Mouse (Mus musculus): Measurements from ENCODE around the gene Fli1. TPM values are rescaled to one million over a fixed set of nuclear protein-coding genes. Genes with fewer than 3 reads are reported as not detected.

The Fli1 gene
- total and polyA plus RNA-seq, 2 experiments = 1.6 to 3.0 TPM

DNA sequence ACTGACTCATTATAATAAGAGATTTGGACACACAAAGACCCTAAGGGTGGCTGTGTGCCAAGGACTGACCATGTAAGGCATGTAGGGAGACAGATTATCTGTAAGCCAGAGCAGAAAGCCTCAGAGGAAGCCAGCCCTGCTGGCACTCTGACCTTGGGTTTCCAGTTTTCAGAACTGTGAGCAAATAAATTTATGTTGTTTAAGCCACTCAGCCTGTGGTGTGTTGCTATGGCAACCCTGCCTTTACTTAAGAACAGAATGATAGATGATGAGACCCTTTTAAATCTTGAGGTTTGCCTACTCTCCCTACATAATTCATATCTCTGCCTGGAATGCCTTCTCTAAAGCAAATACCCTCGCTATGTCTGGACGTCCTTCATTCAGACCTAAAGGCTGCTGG lies 64.6 kb downstream of the Fli1 start:
- Histone ChIP-seq H3K27ac (replicated peaks; ENCODE audit: insufficient read depth, low read depth, low read length) (no peak overlapping the region; the same call in 1 of the 2 replicates), H3K27me3 (ENCODE audit: control insufficient read depth, insufficient read depth, low read length) (no peaks in the 10 kb centered on the region), H3K4me1 (ENCODE audit: control insufficient read depth, insufficient read depth, low read length) (peaks cover 2% of the 10 kb centered on the region), H3K79me2 (ENCODE audit: control insufficient read depth, insufficient read depth, low read length) (peaks cover 2% of the 10 kb centered on the region; the same call in 1 of the 2 replicates), H3K4me3 (ENCODE audit: insufficient read depth, low read depth, low read length) (no peak overlapping the region), H3K9ac (ENCODE audit: low read depth, low read length) (no peak overlapping the region), H3K36me3 (ENCODE audit: control insufficient read depth, insufficient read depth, low read length) (no peaks in the 10 kb centered on the region)
- 33% methylated on average over 2 of the region's 2 CpGs for WGBS
- DNase-seq (ENCODE audit: extremely low read depth, low read depth, low spot score) = no peak
- no peak for TF ChIP-seq POLR2A (IDR thresholded peaks at IDR 0.05; ENCODE audit: extremely low read depth, insufficient read depth, low read length)
- TF ChIP-seq CTCF (IDR thresholded peaks at IDR 0.05; ENCODE audit: low read depth, low read length) = no peak

DNA sequence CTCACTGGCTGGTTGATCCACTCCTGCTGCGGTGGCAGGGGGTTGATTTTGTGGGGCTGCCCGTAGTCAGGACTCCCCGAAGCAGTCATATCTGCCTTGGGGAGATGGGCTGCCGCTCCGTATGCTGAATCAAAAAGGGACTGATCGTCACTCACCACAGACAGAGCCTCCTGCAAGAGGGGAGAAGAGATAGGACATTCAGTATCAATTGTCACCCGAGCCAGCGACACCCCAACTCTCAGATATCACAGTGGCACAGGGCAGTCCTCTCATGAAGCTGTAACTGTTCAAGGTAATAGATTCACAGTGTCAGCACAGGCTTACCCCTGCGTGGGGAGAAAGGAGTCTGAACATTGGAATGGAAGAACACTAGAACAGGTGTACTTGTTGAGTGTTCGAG lies 66.1 kb downstream of the Fli1 start:
- Histone ChIP-seq H3K4me1 (ENCODE audit: control insufficient read depth, insufficient read depth, low read length) (peaks cover 2% of the 10 kb centered on the region), H3K36me3 (ENCODE audit: control insufficient read depth, insufficient read depth, low read length) (no peaks in the 10 kb centered on the region), H3K79me2 (ENCODE audit: control insufficient read depth, insufficient read depth, low read length) (no peaks in the 10 kb centered on the region; the same call in 1 of the 2 replicates), H3K27ac (replicated peaks; ENCODE audit: insufficient read depth, low read depth, low read length) (no peak overlapping the region), H3K27me3 (ENCODE audit: control insufficient read depth, insufficient read depth, low read length) (no peaks in the 10 kb centered on the region), H3K4me3 (ENCODE audit: insufficient read depth, low read depth, low read length) (no peak overlapping the region), H3K9ac (ENCODE audit: low read depth, low read length) (no peak overlapping the region)
- WGBS = 89% methylated on average over 10 of the region's 10 CpGs
- DNase-seq (ENCODE audit: extremely low read depth, low read depth, low spot score) = no peak
- TF ChIP-seq CTCF (IDR thresholded peaks at IDR 0.05; ENCODE audit: low read depth, low read length) = no peak

DNA sequence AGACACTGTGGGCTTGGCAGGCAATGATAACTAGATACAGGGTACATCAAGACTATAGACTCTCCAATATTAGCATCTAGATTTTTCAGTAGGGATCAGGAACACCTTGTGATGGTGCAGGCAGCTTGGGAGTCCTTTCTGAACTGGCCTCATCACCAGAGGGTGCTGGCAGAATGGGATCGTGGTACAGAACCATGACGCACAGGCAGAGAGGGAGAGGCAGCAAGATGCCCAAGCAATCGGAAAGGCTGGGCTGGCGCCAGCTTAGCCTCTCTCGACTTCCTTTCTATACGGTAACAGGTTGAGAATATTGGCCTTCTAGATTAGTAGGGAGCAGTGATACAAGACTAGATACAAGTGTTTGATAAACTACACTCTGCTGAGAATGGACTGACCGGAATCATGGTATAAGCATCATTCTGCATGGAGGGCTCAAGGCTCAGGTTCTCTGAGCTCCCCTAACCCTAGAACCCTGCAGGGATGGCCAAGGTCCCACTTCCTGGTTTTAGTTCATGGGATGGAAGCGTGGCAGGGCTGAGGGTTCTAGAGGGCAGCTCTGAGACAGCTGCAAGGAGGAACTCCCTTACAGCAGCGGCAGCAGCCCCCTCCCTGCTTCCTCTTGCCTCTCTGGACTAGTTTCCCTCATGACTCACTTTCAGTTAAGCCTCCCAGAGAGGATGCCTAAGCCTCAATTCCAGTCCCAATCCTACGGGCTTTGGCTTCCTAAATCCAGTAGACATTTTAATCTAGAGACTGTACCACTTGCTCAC lies 67.9 kb downstream of the Fli1 start:
- WGBS = 67% methylated on average over 10 of the region's 10 CpGs
- no peaks in the 10 kb centered on the region; the same call in 1 of the 2 replicates for H3K79me2 ChIP-seq (ENCODE audit: control insufficient read depth, insufficient read depth, low read length)
- TF ChIP-seq CTCF (IDR thresholded peaks at IDR 0.05; ENCODE audit: low read depth, low read length) (no peak), POLR2A (IDR thresholded peaks at IDR 0.05; ENCODE audit: extremely low read depth, insufficient read depth, low read length) (no peak)

DNA sequence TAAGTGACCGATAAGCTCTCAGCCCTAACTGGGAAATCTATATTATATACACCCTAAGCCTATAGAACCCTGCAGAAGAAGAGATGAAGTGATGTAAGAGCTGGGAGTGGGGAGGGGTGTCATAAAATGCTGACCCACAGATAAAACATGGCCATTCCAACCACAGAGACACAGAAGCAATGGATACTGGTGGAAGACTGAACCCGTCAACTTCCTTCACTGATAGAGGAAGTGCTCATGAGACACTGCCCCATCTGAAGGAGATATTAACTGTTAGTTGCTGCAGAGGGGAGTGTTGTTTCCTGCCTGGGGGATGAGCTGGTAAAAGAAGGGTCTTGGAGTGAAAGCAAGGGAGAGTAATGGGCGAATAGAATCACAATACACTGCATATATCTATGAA lies 70.3 kb downstream of the Fli1 start:
- Histone ChIP-seq H3K9ac (ENCODE audit: low read depth, low read length) (no peak overlapping the region), H3K4me3 (ENCODE audit: insufficient read depth, low read depth, low read length) (no peak overlapping the region), H3K79me2 (ENCODE audit: control insufficient read depth, insufficient read depth, low read length) (no peaks in the 10 kb centered on the region; the same call in 1 of the 2 replicates), H3K27ac (replicated peaks; ENCODE audit: insufficient read depth, low read depth, low read length) (no peak overlapping the region), H3K4me1 (ENCODE audit: control insufficient read depth, insufficient read depth, low read length) (peaks cover 2% of the 10 kb centered on the region; the same call in 1 of the 2 replicates), H3K27me3 (ENCODE audit: control insufficient read depth, insufficient read depth, low read length) (no peaks in the 10 kb centered on the region), H3K36me3 (ENCODE audit: control insufficient read depth, insufficient read depth, low read length) (no peaks in the 10 kb centered on the region)
- WGBS = 83% methylated on average over 3 of the region's 3 CpGs
- peak; percentile 21 for DNase-seq (ENCODE audit: extremely low read depth, low read depth, low spot score)
- TF ChIP-seq POLR2A (IDR thresholded peaks at IDR 0.05; ENCODE audit: extremely low read depth, insufficient read depth, low read length) = no peak
- no peak for TF ChIP-seq CTCF (IDR thresholded peaks at IDR 0.05; ENCODE audit: low read depth, low read length)

More for the DNA sequence above, 67.9 kb downstream of the Fli1 start:
- Histone ChIP-seq H3K27me3 (ENCODE audit: control insufficient read depth, insufficient read depth, low read length) (no peaks in the 10 kb centered on the region), H3K4me1 (ENCODE audit: control insufficient read depth, insufficient read depth, low read length) (peaks cover 3% of the 10 kb centered on the region), H3K4me3 (ENCODE audit: insufficient read depth, low read depth, low read length) (no peak overlapping the region), H3K36me3 (ENCODE audit: control insufficient read depth, insufficient read depth, low read length) (no peaks in the 10 kb centered on the region), H3K27ac (replicated peaks; ENCODE audit: insufficient read depth, low read depth, low read length) (no peak overlapping the region), H3K9ac (ENCODE audit: low read depth, low read length) (no peak overlapping the region)
- peak; percentile 33 for DNase-seq (ENCODE audit: extremely low read depth, low read depth, low spot score)

DNA sequence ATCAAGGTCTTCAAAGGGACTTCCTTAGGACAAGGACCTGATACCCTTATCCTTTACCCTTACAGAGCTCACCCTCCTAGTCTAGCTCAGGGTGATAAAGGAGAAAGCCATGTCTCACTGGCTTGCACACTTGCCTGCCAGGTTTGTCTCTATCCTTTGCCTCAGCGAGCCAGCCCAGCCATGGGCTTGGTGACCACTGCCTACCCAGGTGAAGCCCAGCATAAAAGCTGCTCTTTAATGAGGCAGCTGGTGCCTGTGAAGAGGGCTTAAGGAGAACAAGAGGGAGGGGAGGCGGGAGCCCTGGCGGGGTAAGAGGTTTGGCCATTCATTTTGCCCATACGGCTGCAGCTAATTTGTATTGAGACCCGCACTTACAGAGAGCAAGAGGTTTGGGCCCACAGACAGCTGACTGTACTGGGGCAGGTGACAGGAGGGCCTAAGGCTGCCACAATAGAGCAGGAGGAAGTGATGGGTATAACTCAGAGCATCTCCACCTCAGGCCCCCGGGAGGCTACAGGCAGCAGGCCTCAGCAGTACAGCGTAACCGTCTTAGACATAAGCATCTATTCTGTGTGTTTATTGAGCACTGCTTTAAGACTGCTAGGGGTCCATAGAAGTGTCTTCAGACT lies 73.4 kb downstream of the Fli1 start:
- no peak overlapping the region for H3K27ac ChIP-seq (replicated peaks; ENCODE audit: insufficient read depth, low read depth, low read length)
- WGBS = 93% methylated on average over 8 of the region's 8 CpGs
- H3K27me3 ChIP-seq (ENCODE audit: control insufficient read depth, insufficient read depth, low read length) = no peaks in the 10 kb centered on the region
- TF ChIP-seq POLR2A (IDR thresholded peaks at IDR 0.05; ENCODE audit: extremely low read depth, insufficient read depth, low read length) (no peak), CTCF (IDR thresholded peaks at IDR 0.05; ENCODE audit: low read depth, low read length) (no peak)
- H3K36me3 ChIP-seq (ENCODE audit: control insufficient read depth, insufficient read depth, low read length) = no peaks in the 10 kb centered on the region
- no peak overlapping the region for H3K9ac ChIP-seq (ENCODE audit: low read depth, low read length)
- no peaks in the 10 kb centered on the region for H3K79me2 ChIP-seq (ENCODE audit: control insufficient read depth, insufficient read depth, low read length)
- H3K4me1 ChIP-seq (ENCODE audit: control insufficient read depth, insufficient read depth, low read length) = peaks cover 2% of the 10 kb centered on the region; the same call in 1 of the 2 replicates
- no peak overlapping the region for H3K4me3 ChIP-seq (ENCODE audit: insufficient read depth, low read depth, low read length)
- DNase-seq (ENCODE audit: extremely low read depth, low read depth, low spot score) = no peak

DNA sequence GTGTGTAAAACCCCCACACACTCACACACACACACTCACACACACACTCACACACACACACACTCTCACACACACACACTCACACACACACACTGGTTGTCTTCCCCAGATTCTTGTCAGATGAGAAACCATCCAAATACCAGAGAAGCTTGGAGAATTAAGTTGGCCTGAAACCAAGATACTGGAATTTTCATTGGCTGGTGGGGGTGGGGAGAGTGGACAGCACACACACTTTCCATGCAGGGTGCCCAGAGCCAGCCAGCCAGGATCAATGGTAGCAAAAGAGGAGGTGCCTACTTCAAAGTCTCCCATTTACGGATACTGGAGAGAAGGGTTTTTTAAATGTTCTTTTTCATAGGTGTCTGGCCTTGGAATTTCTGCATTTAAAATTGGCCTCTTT lies 74.3 kb downstream of the Fli1 start:
- no peaks in the 10 kb centered on the region for H3K36me3 ChIP-seq (ENCODE audit: control insufficient read depth, insufficient read depth, low read length)
- 79% methylated on average over 1 of the region's 1 CpGs for WGBS
- no peaks in the 10 kb centered on the region for H3K79me2 ChIP-seq (ENCODE audit: control insufficient read depth, insufficient read depth, low read length)
- H3K4me3 ChIP-seq (ENCODE audit: insufficient read depth, low read depth, low read length) = no peak overlapping the region
- H3K4me1 ChIP-seq (ENCODE audit: control insufficient read depth, insufficient read depth, low read length) = peaks cover 2% of the 10 kb centered on the region; the same call in 1 of the 2 replicates
- no peaks in the 10 kb centered on the region for H3K27me3 ChIP-seq (ENCODE audit: control insufficient read depth, insufficient read depth, low read length)
- no peak for TF ChIP-seq POLR2A (IDR thresholded peaks at IDR 0.05; ENCODE audit: extremely low read depth, insufficient read depth, low read length)
- no peak for TF ChIP-seq CTCF (IDR thresholded peaks at IDR 0.05; ENCODE audit: low read depth, low read length)
- no peak for DNase-seq (ENCODE audit: extremely low read depth, low read depth, low spot score)
- no peak overlapping the region for H3K9ac ChIP-seq (ENCODE audit: low read depth, low read length)
- no peak overlapping the region for H3K27ac ChIP-seq (replicated peaks; ENCODE audit: insufficient read depth, low read depth, low read length)
